Mouse (Mus musculus) NIH3T3 (cell line): ENCODE data around the gene Snx17.
A peak's percentile ranks its signal among the peaks of the same experiment; 100 is the strongest.

Source experiments
- DNase-seq: peaks from one replicate; pipeline ENCODE4 v3.0.0-alpha.2; 2012; ENCODE audit warnings: low read depth

Gene Snx17

DNA sequence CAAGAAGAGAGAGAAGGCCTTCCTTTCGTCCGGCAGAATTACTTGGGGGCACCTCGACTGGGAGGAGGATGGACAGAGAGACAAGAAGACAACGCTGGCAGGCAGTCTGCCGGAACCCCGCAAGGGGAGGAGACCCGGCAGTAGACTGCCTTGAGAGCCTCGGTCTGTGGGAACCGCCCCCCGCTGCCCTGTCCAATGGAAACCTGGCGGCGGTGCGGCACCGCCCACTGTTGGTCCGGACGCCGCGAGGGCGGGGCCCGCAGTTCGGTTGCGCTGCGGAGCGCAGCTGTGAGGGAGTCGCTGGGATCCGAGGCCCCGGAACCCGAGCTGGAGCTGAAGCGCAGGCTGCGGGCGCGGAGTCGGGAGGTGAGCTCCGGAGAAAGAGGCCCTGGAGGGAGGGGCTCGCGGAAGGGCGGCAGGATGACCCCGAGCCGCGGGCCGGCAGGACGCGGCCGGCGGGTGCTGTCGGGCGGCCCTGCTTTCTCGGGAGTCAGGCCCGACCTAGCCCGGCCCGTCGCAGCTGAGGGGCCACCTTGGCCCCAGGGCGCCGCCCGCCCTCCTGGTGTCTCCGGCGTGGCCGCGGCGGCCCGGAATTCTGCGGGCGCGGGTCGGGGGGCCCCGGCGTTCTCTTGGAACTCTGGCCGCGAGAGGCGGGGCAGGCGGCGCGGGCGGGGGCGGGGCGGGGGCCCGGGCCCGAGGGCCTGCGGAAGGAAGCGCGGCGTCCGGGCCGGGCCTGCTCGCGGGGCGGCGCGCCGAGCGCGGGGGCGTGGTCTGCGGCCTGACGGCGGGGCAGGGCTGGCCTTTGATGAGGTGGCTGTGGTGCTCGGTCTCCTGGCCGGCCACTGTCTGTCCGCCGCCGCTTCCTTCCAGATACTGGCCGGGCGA is 47.9 kb downstream of the Snx17 start, which contains the start of the genes Nrbp1 and Gm9970:
Nrbp1 (plus strand) TSS at position 228 of the 885 bp plus-strand sequence.
Gm9970 (minus strand) TSS at position 596 of the 885 bp plus-strand sequence.
- DNase-seq = peak; percentile 99

DNA sequence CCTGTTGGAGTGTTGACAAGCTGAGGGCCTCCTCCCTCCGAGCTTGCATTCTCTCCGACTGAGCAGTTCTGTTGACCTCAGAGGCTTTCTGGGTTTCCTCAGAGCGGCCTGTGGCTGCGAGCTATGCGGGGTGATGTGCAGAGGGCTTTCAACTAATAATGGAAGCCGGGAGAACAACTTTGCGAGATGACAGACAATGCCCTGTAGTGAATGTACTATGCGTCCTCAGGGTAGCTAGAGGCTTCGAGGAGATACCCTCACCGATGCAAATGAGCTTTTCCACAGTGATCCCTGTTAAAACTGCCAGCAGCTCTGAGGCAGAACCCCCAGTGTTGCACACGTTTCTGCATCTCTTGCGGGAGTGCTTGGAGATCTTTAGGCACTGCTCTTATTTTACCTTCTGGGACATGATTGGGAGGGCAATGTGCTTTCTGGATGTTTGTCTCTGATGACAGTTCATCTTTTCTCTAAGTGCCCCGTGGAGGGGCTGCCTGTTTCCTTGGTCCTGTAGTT is 48.6 kb downstream of the Snx17 start:
- no peak for DNase-seq

DNA sequence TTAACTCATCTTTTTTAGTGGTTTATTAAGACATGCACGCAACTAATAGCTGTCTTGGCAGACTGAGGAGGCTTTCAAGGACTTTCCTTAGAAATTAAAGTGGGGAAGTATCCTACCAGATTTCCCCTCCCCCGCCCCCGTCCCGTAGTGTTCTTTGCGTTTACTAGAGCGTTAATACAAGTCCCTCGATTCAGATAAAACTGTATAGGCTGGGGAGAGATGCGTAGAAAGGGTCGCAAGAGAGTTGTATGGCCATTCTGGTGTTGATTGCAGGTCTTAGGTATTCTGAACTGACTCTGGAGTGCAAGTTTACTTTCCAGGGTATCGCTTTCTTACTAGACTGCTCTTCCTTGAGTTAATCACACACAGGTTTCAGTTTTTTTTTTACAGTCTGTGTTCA is 49.2 kb downstream of the Snx17 start:
- DNase-seq = no peak
